Comparison of ENCODE assay signal across 15 mouse cellular contexts in genomic region chr8:108648993-108649392, GRCm38 (mm10).
"Had no signal": no experiment of that assay in that cellular context is flagged by ENCODE, and none has a peak within 500 bp of the region (broad histone marks: within the 10 kb centered on the region; RNA-seq: fewer than 3 reads in every experiment).

No protein-coding gene starts in this region.

- H3K27ac ChIP-seq: intestine, embryonic 15.5 days; kidney, embryonic 15.5 days; limb, embryonic 12.5 days; limb, embryonic 15.5 days; liver, embryonic 14.5 days had no signal

- ATAC-seq: intestine, embryonic 15.5 days; liver, postnatal 0 days had no signal

- H3K9ac ChIP-seq: intestine, embryonic 15.5 days; kidney, embryonic 15.5 days; limb, embryonic 12.5 days; limb, embryonic 15.5 days; liver, embryonic 14.5 days; liver, postnatal 0 days had no signal

- H3K27me3 ChIP-seq: intestine, embryonic 15.5 days; kidney, embryonic 15.5 days; limb, embryonic 12.5 days; limb, embryonic 15.5 days had no signal

- DNase-seq: kidney, adult 11 months; kidney, adult 8-10 months; kidney, postnatal 10 days; kidney, postnatal 36 days; left cerebral cortex, postnatal 4 days; liver, postnatal 0 days; midbrain, embryonic 14.5 days; thymus, postnatal 25 days had no signal

- H3K9me3 ChIP-seq: intestine, embryonic 15.5 days; kidney, embryonic 15.5 days; limb, embryonic 12.5 days; limb, embryonic 15.5 days had no signal

- H3K36me3 ChIP-seq: intestine, embryonic 15.5 days; kidney, embryonic 15.5 days; limb, embryonic 12.5 days; limb, embryonic 15.5 days had no signal

- H3K4me2 ChIP-seq: intestine, embryonic 15.5 days; kidney, embryonic 15.5 days; limb, embryonic 12.5 days; limb, embryonic 15.5 days; liver, embryonic 11.5 days; midbrain, embryonic 11.5 days had no signal

- H3K4me3 ChIP-seq: intestine, embryonic 15.5 days; kidney, embryonic 15.5 days; limb, embryonic 12.5 days; limb, embryonic 15.5 days had no signal
